8 mouse cellular contexts compared by ENCODE assay signal in the genomic region with DNA sequence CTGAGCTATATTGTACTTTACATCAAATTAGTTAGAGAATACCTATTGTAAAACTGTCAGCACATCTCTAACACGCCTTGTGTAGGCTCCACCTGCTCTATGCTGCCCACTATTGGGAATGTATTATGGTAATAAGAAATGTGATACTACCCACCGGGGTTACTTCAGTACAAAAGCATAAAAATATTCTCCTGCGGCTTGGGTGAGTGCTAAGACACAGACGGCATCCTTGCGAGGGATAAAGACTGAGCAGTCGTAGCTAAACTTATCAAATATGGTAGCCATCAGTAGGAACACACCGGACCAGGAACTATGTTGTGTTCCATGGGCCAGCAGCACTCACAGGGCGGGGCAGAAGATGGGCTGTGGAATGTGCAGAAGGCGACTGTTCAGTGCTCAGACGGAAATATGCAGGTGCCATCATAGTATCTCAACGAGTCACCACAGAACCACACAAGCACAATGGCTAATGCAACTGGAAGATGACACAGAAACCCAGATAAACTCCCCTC. TPM values are rescaled to one million over a fixed set of nuclear protein-coding genes. Genes with fewer than 3 reads are reported as not detected.
DNase-seq lines count a peak whose midpoint lies in the region; TF ChIP-seq lines count a peak whose summit lies in the region.

No protein-coding gene starts in this region.

- peaks cover 6% of the 10 kb centered on the region for H3K9me3 ChIP-seq in E14TG2a.4 (ENCODE audit: low read length)

- H3K27me3 ChIP-seq in E14TG2a.4 (ENCODE audit: insufficient read depth, low read length), result no peaks in the 10 kb centered on the region

- TF ChIP-seq POLR2A in embryonic fibroblast, embryonic 13.5 days (IDR thresholded peaks at IDR 0.05; ENCODE audit: low read depth, low read length), result peak; percentile 50

- peak overlapping the region; percentile 92 for H3K4me3 ChIP-seq in E14TG2a.4 (replicated peaks; ENCODE audit: low read length)
- peak overlapping the region; percentile 71 for H3K4me3 ChIP-seq in embryonic fibroblast, embryonic 13.5 days (ENCODE audit: insufficient read depth, low read length)

- H3K27ac ChIP-seq in embryonic fibroblast, embryonic 13.5 days (ENCODE audit: insufficient read depth, low read length), result peak overlapping the region; percentile 30; the same call in 1 of the 2 replicates

- intact Hi-C loops in heart, postnatal 10 days (cut with DNase I), result loop anchor here (2.0 to 5.0 kb wide), 2 partner anchors 99 to 152 kb away; no protein-coding TSS in a partner anchor

- H3K4me1 ChIP-seq in E14TG2a.4 (replicated peaks; ENCODE audit: low read depth, low read length), result peaks cover 50% of the 10 kb centered on the region
- peaks cover 4% of the 10 kb centered on the region for H3K4me1 ChIP-seq in embryonic fibroblast, embryonic 13.5 days (ENCODE audit: control insufficient read depth, insufficient read depth, low read length)

- no peak for TF ChIP-seq CTCF in E14TG2a.4 (conservative IDR thresholded peaks at IDR 0.05; ENCODE audit: low read length)
- TF ChIP-seq CTCF in embryonic fibroblast, embryonic 13.5 days (IDR thresholded peaks at IDR 0.05; ENCODE audit: borderline replicate concordance, insufficient read depth, low read length), result no peak

- DNase-seq in adrenal gland, postnatal 10 days, result peak; percentile 30
- peak; percentile 58 to 61 for DNase-seq in heart, postnatal 10 days
- DNase-seq in layer of hippocampus, adult 9-11 months, result peak; percentile 24
- DNase-seq in lung, postnatal 10 days, result peak; percentile 39
- peak; percentile 37 to 43 for DNase-seq in right cerebral cortex, adult 2 months (ENCODE audit: low spot score in 2 of 2)
- DNase-seq in urinary bladder, postnatal 10 days (ENCODE audit: low spot score), result no peak

- H3K36me3 ChIP-seq in E14TG2a.4 (ENCODE audit: insufficient read depth, low read length), result peaks cover 29% of the 10 kb centered on the region

RNA-seq across cellular contexts. Expression of a gene that starts 3.3 kb away (rescaled TPM):
- total RNA-seq in adrenal gland, postnatal 10 days (2021), result 10 to 100 TPM; 39.9 to 52.9 TPM
- polyA plus RNA-seq in embryonic fibroblast, embryonic 13.5 days (2011; ENCODE audit: insufficient read length, low read depth, missing spikeins), result 22.9 and 29.6 TPM in 2 replicates
- 10 to 100 TPM; 40.0 to 42.5 TPM for total RNA-seq in heart, postnatal 10 days (2021)
